Mouse (Mus musculus) heart, embryonic 16.5 days (tissue): Measurements from ENCODE around the gene Zmynd11. TPM values are rescaled to one million over a fixed set of nuclear protein-coding genes. Genes with fewer than 3 reads are reported as not detected.
A peak's percentile ranks its signal among the peaks of the same experiment; 100 is the strongest.

Source experiments
- ATAC-seq: fragments of 200-750 bp; cut with Nextera tagmentation; replicated peaks from 2 replicates; pipeline ENCODE4 v1.8.0; 2017; ENCODE audit warnings: moderate number of reproducible peaks; ENCODE audit not compliant: insufficient read depth, low FRiP score; ENCODE audit errors: extremely low read depth
- H3K27ac ChIP-seq: fragments of 300-500 bp; sonication (generic); 2 replicates; pipeline ENCODE4 v1.5.1; 2014; ENCODE audit warnings: mild to moderate bottlenecking, low read length, control low read depth, moderate library complexity
- H3K27me3 ChIP-seq: fragments of 300-500 bp; sonication (generic); 2 replicates; pipeline ENCODE4 v1.6.1; 2014; ENCODE audit warnings: low read length, mixed read lengths; ENCODE audit not compliant: control insufficient read depth, insufficient read depth
- H3K36me3 ChIP-seq: fragments of 300-500 bp; sonication (generic); 2 replicates; pipeline ENCODE4 v1.6.1; 2014; ENCODE audit not compliant: control insufficient read depth, insufficient read depth
- H3K4me1 ChIP-seq: fragments of 300-500 bp; sonication (generic); 2 replicates; pipeline ENCODE4 v1.6.1; 2014; ENCODE audit warnings: low read length, mixed read lengths; ENCODE audit not compliant: control insufficient read depth, insufficient read depth
- H3K4me2 ChIP-seq: fragments of 300-500 bp; sonication (generic); 2 replicates; pipeline ENCODE4 v1.6.1; 2014; ENCODE audit warnings: low read depth, mild to moderate bottlenecking, control low read depth, low read length
- H3K4me3 ChIP-seq: fragments of 300-500 bp; sonication (generic); 2 replicates; pipeline ENCODE4 v1.5.1; 2014; ENCODE audit warnings: mild to moderate bottlenecking, control low read depth, low read length
- H3K9ac ChIP-seq: fragments of 300-500 bp; sonication (generic); 2 replicates; pipeline ENCODE4 v1.6.1; 2014; ENCODE audit warnings: low read length, control low read depth
- H3K9me3 ChIP-seq: fragments of 300-500 bp; sonication (generic); replicated peaks from 2 replicates; pipeline ENCODE4 v1.6.1; 2016; ENCODE audit warnings: low read length; ENCODE audit not compliant: control insufficient read depth
- WGBS: fragments of 180-500 bp; shearing (Covaris S2); extraction: QIAGEN DNeasy Blood & Tissue Kit; methylation state at CpG from one replicate; pipeline ENCODE4 v1.1.7; 2014; 5-methylcytosine and 5-hydroxymethylcytosine counted together
- polyA plus RNA-seq: library from polyadenylated mRNA; unstranded; fragments of >200 nt; fragmentation: Nextera tagmentation; extraction: Ambion mirVana; gene quantifications from 2 replicates; pipeline ENCODE4 v1.2.1, GENCODE M21; 2015

Zmynd11 gene
- polyA plus RNA-seq = 116 and 117 TPM in 2 replicates

DNA sequence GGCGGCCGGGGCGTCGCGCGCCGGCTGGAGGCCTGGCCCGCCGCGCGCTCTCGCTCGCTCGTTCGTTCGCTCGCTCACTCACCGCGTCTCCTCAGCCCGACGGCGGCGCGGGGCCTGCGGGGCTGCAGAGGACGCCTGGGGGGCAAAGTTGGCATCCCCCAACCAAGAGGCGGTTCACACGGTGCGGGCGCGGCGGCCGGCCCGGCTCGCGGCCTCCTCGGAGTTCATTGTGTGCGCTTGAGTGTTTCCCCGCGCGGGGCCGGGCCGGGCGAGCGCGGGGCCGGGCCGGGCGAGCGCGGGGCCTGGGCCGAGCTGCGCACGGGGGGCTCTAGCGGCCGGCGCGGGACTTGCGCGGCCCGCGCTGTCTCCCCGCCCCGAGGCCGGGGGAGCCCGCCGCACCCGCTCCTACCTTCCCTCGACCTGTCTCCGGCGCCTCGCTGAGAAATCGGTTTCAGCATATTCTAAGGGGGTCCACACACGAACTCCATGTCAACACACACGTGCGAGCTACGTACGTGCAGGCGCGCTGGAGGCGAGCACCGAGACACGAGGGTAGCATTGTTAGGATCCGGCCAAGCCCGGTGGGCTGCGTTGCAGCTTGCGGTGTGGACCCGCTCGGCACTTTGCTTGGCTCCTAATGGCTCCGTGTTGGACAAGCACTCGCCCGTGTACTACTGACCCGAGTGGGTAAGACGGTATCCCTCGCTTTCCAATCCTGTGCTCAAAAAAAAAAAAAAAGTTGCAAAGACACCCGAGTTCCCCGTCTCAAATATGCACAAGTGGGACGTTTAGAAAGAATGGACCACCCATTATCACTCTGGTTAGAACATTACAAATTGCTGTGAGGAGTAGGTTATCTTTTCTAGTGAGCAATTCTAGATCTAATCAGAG lies at the start of gene Zmynd11:
Gene Zmynd11 (minus strand): TSS at position 685 of the 891 bp plus-strand sequence.
- peak; percentile 74 for ATAC-seq
- Histone ChIP-seq H3K9ac (peak within 1 kb of the TSS; percentile 100), H3K4me3 (peak within 1 kb of the TSS; percentile 98), H3K9me3 (no peaks in the 10 kb centered on the region), H3K27ac (peak within 1 kb of the TSS; percentile 98), H3K36me3 (no peaks in the 10 kb centered on the region), H3K4me2 (peak within 1 kb of the TSS; percentile 81), H3K4me1 (peaks cover 40% of the 10 kb centered on the region), H3K27me3 (no peaks in the 10 kb centered on the region)
- WGBS = under 1% methylated on average over 96 of the region's 98 CpGs

DNA sequence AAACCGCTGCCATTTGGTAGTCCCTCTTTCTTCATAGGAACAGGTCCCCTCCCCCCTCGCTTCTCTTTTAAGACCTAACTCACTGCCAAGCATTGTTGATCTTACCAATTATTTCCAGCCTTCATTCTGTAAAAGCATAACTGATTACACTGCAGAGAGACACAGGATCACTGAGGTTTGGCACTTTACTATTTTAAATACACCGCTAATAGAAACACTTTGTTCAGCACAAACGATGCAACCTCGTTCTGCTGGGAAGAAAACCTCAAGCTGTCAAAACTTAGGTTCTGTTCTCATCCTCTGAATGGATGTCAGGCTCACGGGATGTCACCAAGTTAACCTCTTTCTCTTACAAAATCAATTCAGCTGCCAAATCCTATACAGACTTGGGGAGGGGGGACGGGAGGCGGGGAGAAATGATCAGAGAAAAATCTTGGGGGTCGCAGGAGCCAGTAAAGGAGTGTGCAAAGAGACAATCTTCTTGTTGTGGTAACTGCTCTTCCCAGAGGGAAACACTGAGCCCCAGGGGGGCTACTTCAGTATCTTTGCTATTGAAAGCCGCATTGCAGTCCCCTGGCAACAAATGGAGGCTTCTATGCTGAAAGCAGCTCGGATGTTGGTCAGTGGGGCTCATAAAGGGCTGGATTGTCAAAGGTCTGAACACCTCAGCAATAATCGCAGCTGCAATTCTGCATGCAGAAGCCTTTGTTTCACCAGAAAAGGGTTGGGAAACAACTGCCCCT lies 30.9 kb upstream of the Zmynd11 start:
- no peak for ATAC-seq
- Histone ChIP-seq H3K27ac (no peak overlapping the region), H3K9ac (peak overlapping the region; percentile 54; the same call in 1 of the 2 replicates), H3K9me3 (no peaks in the 10 kb centered on the region), H3K36me3 (no peaks in the 10 kb centered on the region), H3K4me2 (peak overlapping the region; percentile 72), H3K4me3 (peak overlapping the region; percentile 43), H3K4me1 (peaks cover 4% of the 10 kb centered on the region; the same call in 1 of the 2 replicates), H3K27me3 (no peaks in the 10 kb centered on the region)
- 14% methylated on average over 12 of the region's 12 CpGs for WGBS

DNA sequence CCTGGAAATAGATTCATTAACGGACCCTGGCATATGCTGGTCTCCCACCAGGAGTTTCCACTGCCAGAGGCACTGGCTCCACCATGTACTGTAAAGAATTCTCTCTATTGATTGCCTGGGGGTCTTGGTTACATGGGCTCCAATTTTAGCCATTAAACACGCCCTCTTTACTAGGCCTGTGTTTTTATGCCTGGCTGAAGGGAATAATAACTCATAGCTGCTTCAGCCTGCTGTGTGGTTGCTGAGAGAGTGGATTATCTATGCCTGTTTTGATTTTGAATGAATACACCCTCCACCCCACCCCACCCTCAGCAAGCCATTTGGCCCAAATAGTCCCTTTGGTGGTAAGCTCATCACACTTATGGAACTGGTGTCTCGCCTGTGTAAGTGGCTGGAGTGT lies 20.9 kb upstream of the Zmynd11 start:
- no peak overlapping the region for H3K9ac ChIP-seq
- H3K27me3 ChIP-seq = no peaks in the 10 kb centered on the region
- no peak for ATAC-seq

DNA sequence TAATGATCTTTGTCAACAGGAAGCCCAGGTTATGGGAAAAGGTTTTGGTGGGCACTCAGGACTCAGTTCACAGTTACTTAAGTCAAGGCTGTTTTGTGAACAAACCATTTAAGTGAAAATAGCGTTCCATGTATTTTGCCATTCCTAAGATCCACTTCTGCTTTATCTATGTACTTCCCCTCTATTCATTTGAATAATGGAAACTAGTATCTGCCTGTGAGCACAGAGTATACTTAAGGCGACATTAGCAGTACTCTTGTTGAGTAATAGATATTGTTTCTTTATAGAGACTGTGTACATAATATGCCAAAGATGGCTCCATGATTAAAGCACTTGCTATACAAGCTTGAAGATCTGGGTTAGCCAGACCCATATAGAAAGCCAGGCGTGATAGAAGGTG lies 18.6 kb upstream of the Zmynd11 start:
- 76% methylated on average over 3 of the region's 3 CpGs for WGBS
- no peak overlapping the region for H3K27ac ChIP-seq
- H3K9ac ChIP-seq = no peak overlapping the region
- no peaks in the 10 kb centered on the region for H3K36me3 ChIP-seq
- ATAC-seq = no peak
- H3K4me3 ChIP-seq = no peak overlapping the region
- no peaks in the 10 kb centered on the region for H3K9me3 ChIP-seq
- H3K4me1 ChIP-seq = no peaks in the 10 kb centered on the region
- no peaks in the 10 kb centered on the region for H3K27me3 ChIP-seq
- no peak overlapping the region for H3K4me2 ChIP-seq

More for the DNA sequence above, 20.9 kb upstream of the Zmynd11 start:
- Histone ChIP-seq H3K4me2 (no peak overlapping the region), H3K27ac (no peak overlapping the region), H3K4me3 (no peak overlapping the region), H3K9me3 (no peaks in the 10 kb centered on the region), H3K36me3 (no peaks in the 10 kb centered on the region), H3K4me1 (no peaks in the 10 kb centered on the region)
- 64% methylated on average over 3 of the region's 3 CpGs for WGBS

DNA sequence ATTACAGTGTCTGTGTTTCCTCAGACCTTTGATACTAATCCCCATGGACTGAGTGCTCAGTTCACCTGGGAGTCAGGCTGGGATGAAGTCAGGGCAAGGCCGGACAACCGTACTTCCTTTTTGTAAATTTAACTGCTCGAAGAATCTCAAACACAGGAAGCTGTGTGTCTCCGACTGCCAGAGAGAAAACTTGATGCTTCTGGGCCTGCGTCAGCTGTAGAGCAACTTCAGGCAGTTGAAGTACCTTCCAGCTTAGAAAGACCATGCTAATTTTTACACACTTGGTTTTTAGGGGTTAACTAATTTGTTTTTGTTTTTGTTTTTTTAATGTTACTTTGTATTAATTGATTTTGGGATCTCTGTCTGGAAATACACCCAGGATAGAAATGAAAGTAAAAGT lies 10.8 kb upstream of the Zmynd11 start:
- no peak for ATAC-seq
- H3K9ac ChIP-seq = no peak overlapping the region
- 48% methylated on average over 5 of the region's 5 CpGs for WGBS
- no peak overlapping the region for H3K27ac ChIP-seq
- H3K27me3 ChIP-seq = no peaks in the 10 kb centered on the region
- no peaks in the 10 kb centered on the region for H3K36me3 ChIP-seq
- no peak overlapping the region for H3K4me2 ChIP-seq
- no peaks in the 10 kb centered on the region for H3K9me3 ChIP-seq
- no peak overlapping the region for H3K4me3 ChIP-seq
- H3K4me1 ChIP-seq = no peaks in the 10 kb centered on the region

DNA sequence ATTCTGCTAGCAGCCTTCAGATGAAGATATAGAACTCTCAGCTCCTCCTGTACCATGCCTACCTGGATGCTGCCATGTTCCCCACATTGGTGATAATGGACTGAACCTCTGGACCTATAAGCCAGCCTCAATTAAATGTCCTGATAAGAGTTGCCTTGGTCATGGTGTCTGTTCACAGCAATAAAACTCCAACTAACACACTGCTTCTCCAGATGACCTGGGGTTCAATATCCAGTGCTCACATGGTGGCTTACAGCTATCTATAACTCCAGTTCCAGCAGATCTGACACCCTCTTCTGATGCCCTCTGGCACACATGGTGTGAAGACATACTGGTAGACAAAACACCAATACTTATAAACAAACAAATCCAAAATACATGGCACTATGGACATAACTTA lies 8.9 kb upstream of the Zmynd11 start:
- Histone ChIP-seq H3K4me3 (no peak overlapping the region), H3K4me2 (no peak overlapping the region), H3K4me1 (no peaks in the 10 kb centered on the region), H3K9me3 (no peaks in the 10 kb centered on the region), H3K36me3 (no peaks in the 10 kb centered on the region), H3K9ac (no peak overlapping the region), H3K27me3 (no peaks in the 10 kb centered on the region), H3K27ac (no peak overlapping the region)
- ATAC-seq = no peak

DNA sequence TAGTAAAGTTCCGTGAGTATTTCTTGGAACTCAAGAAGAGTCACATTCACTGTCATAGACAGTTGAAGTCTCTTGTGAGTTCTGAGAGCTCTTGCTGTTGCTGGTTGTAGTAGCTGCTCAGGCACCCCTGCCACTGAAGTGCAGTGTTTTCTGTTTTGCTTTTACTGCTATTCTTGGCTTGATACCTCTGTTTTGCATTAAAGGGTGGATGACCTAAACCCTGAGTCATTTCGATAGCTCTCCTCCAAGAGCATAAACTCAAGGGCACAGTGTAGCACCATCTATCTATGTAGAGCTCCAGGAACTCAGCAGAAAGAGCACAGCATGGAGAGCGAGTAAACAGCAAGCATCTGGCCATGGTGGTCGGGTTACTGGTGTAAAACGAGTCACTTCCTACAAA lies 2.1 kb upstream of the Zmynd11 start:
- ATAC-seq = no peak; the same call in 1 of the 2 replicates
- WGBS = 24% methylated on average over 5 of the region's 5 CpGs
- peak overlapping the region; percentile 78 for H3K27ac ChIP-seq
- H3K9me3 ChIP-seq = no peaks in the 10 kb centered on the region
- H3K4me1 ChIP-seq = peaks cover 26% of the 10 kb centered on the region
- H3K27me3 ChIP-seq = no peaks in the 10 kb centered on the region
- H3K4me3 ChIP-seq = no peak overlapping the region; the same call in 1 of the 2 replicates
- H3K4me2 ChIP-seq = peak overlapping the region; percentile 50
- peak overlapping the region; percentile 29; the same call in 1 of the 2 replicates for H3K9ac ChIP-seq
- H3K36me3 ChIP-seq = no peaks in the 10 kb centered on the region

DNA sequence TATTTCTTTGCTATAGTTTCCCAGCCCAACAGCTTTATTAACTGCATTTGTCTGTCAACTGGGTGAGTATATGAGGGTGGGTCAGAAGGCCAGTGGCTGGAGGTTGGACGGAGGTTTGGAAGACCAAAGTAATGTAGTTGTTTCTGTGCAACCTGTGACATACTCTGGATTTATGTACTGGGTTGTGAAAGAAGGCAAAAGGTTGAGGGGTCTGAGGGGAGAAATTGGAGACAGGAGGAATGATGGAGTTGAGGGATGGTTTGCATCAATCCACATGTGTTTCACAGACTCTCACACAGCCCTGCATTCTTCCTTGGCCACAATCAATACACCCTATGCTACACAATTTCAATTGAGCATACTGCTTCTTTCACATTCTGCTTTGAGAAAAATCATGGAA lies 1.4 kb upstream of the Zmynd11 start:
- Histone ChIP-seq H3K36me3 (no peaks in the 10 kb centered on the region), H3K27ac (no peak overlapping the region; the same call in 1 of the 2 replicates), H3K9me3 (no peaks in the 10 kb centered on the region), H3K4me1 (peaks cover 29% of the 10 kb centered on the region), H3K4me3 (no peak overlapping the region), H3K4me2 (no peak overlapping the region), H3K27me3 (no peaks in the 10 kb centered on the region), H3K9ac (no peak overlapping the region)
- WGBS = 73% methylated on average over 1 of the region's 1 CpGs
- no peak for ATAC-seq

DNA sequence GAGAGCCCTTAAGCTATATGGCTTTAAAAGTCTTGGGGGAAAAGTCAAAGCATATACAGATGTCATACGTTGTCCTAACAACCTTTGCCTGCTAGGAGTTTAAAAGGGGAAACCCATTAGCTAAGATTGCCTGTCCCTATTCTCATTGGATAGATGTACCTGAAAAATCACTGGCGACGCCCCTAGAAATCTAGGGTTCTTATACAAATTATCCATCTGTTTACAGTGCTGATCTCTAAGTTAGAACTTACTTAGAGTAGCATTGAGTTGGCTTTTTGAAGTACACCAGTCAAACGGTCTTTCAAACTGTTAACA lies 364 bp upstream of the Zmynd11 start:
- peak overlapping the region; percentile 98 for H3K4me3 ChIP-seq
- ATAC-seq = no peak
- H3K27ac ChIP-seq = peak overlapping the region; percentile 98
- no peaks in the 10 kb centered on the region for H3K27me3 ChIP-seq
- H3K4me1 ChIP-seq = peaks cover 35% of the 10 kb centered on the region
- no peaks in the 10 kb centered on the region for H3K9me3 ChIP-seq
- peak overlapping the region; percentile 81 for H3K4me2 ChIP-seq
- H3K9ac ChIP-seq = peak overlapping the region; percentile 100
- 7% methylated on average over 4 of the region's 4 CpGs for WGBS
- H3K36me3 ChIP-seq = no peaks in the 10 kb centered on the region
